In genomic region chr5:88765587-88765986, GRCm38 (mm10) we compare ENCODE assay signal across 8 mouse cellular contexts. TPM values are rescaled to one million over a fixed set of nuclear protein-coding genes. Genes with fewer than 3 reads are reported as not detected.
DNase-seq lines count a peak whose midpoint lies in the region; ATAC-seq lines count a peak whose summit lies in the region.

No protein-coding gene starts in this region.

- H3K36me3 ChIP-seq in kidney, embryonic 15.5 days: peaks cover 11% of the 10 kb centered on the region
- H3K36me3 ChIP-seq in hindbrain, embryonic 15.5 days: peaks cover 8% of the 10 kb centered on the region
- no peaks in the 10 kb centered on the region for H3K36me3 ChIP-seq in midbrain, embryonic 16.5 days (ENCODE audit: control insufficient read depth, insufficient read depth, low read length)

- peak overlapping the region; percentile 75 for H3K4me2 ChIP-seq in kidney, embryonic 15.5 days
- peak overlapping the region; percentile 64 for H3K4me2 ChIP-seq in hindbrain, embryonic 15.5 days
- H3K4me2 ChIP-seq in midbrain, embryonic 16.5 days (ENCODE audit: low read length): peak overlapping the region; percentile 67

- ATAC-seq in kidney, embryonic 15.5 days (replicated peaks; ENCODE audit: low FRiP score): no peak
- no peak for ATAC-seq in hindbrain, embryonic 15.5 days (ENCODE audit: low FRiP score, low read depth)
- peak; percentile 1; the same call in 1 of the 2 replicates for ATAC-seq in midbrain, embryonic 16.5 days

- no peaks in the 10 kb centered on the region for H3K9me3 ChIP-seq in kidney, embryonic 15.5 days (replicated peaks)
- H3K9me3 ChIP-seq in hindbrain, embryonic 15.5 days: no peaks in the 10 kb centered on the region
- H3K9me3 ChIP-seq in midbrain, embryonic 16.5 days (replicated peaks; ENCODE audit: control insufficient read depth, low read length, poor library complexity, severe bottlenecking): no peaks in the 10 kb centered on the region

- peak overlapping the region; percentile 80 for H3K4me3 ChIP-seq in kidney, embryonic 15.5 days (replicated peaks)
- peak overlapping the region; percentile 71 for H3K4me3 ChIP-seq in brown adipose tissue, adult 24 weeks (ENCODE audit: insufficient read depth, low read depth, low read length)
- H3K4me3 ChIP-seq in hindbrain, embryonic 15.5 days: peak overlapping the region; percentile 92
- peak overlapping the region; percentile 67 for H3K4me3 ChIP-seq in midbrain, embryonic 16.5 days (ENCODE audit: low read depth, low read length)

- H3K4me1 ChIP-seq in kidney, embryonic 15.5 days: peaks cover 14% of the 10 kb centered on the region
- no peaks in the 10 kb centered on the region for H3K4me1 ChIP-seq in brown adipose tissue, adult 24 weeks (ENCODE audit: control insufficient read depth, insufficient read depth, insufficient read length, low read length)
- H3K4me1 ChIP-seq in hindbrain, embryonic 15.5 days (replicated peaks): peaks cover 29% of the 10 kb centered on the region
- H3K4me1 ChIP-seq in midbrain, embryonic 16.5 days (ENCODE audit: control insufficient read depth, insufficient read depth, low read length): peaks cover 22% of the 10 kb centered on the region

- H3K27me3 ChIP-seq in kidney, embryonic 15.5 days: no peaks in the 10 kb centered on the region
- H3K27me3 ChIP-seq in hindbrain, embryonic 15.5 days: no peaks in the 10 kb centered on the region
- no peaks in the 10 kb centered on the region for H3K27me3 ChIP-seq in midbrain, embryonic 16.5 days (ENCODE audit: control insufficient read depth, insufficient read depth, low read depth, low read length)

- peak overlapping the region; percentile 69 for H3K9ac ChIP-seq in kidney, embryonic 15.5 days
- peak overlapping the region; percentile 93 for H3K9ac ChIP-seq in hindbrain, embryonic 15.5 days
- peak overlapping the region; percentile 80 for H3K9ac ChIP-seq in midbrain, embryonic 16.5 days (ENCODE audit: low read depth, low read length)

- WGBS in kidney, embryonic 15.5 days: 12% methylated on average over 6 of the region's 6 CpGs
- 10% methylated on average over 6 of the region's 6 CpGs for WGBS in hindbrain, embryonic 15.5 days
- 8% methylated on average over 6 of the region's 6 CpGs for WGBS in midbrain, embryonic 16.5 days

- peak overlapping the region; percentile 87 for H3K27ac ChIP-seq in kidney, embryonic 15.5 days
- H3K27ac ChIP-seq in brown adipose tissue, adult 24 weeks (replicated peaks; ENCODE audit: low read depth, low read length): no peak overlapping the region
- H3K27ac ChIP-seq in hindbrain, embryonic 15.5 days (replicated peaks): peak overlapping the region; percentile 93
- H3K27ac ChIP-seq in midbrain, embryonic 16.5 days (ENCODE audit: low read length): peak overlapping the region; percentile 86

- no peak for DNase-seq in kidney, postnatal 14 days
- no peak for DNase-seq in frontal cortex, adult 2 months (ENCODE audit: extremely low spot score in 1 of 2, low spot score in 1 of 2)
- no peak for DNase-seq in layer of hippocampus, postnatal 14 days (ENCODE audit: low spot score in 2 of 2)
- DNase-seq in adrenal gland, postnatal 36 days: no peak

RNA-seq across cellular contexts. Expression of gene Dck, which starts 0.8 kb away (rescaled TPM):
- polyA plus RNA-seq in kidney, embryonic 15.5 days (2015; fragmentation: Nextera tagmentation; extraction: Ambion mirVana): 47.1 and 48.3 TPM in 2 replicates
- polyA plus RNA-seq in brown adipose tissue, adult 24 weeks (2012; ENCODE audit: insufficient read depth, insufficient read length, missing spikeins): 4.4 and 4.5 TPM in 2 replicates
- polyA plus RNA-seq in hindbrain, embryonic 15.5 days (2015; fragmentation: Nextera tagmentation; extraction: Ambion mirVana): 46.9 and 53.4 TPM in 2 replicates
- polyA plus RNA-seq in midbrain, embryonic 16.5 days (2015; fragmentation: Nextera tagmentation; extraction: Ambion mirVana): 43.6 and 48.8 TPM in 2 replicates
- 16.0 and 17.1 TPM in 2 replicates for polyA plus RNA-seq in frontal cortex, adult 2 months (2012; rRNA removed)
- 10 to 100 TPM; 15.0 to 16.2 TPM for total RNA-seq in layer of hippocampus, postnatal 14 days (2021)
- 1 to 10 TPM; 3.6 to 5.1 TPM for total RNA-seq in adrenal gland, postnatal 36 days (2021)

RNA-seq across cellular contexts. Expression of gene Mob1b, which starts 44.9 kb away (rescaled TPM):
- 10.1 and 12.1 TPM in 2 replicates for polyA plus RNA-seq in kidney, embryonic 15.5 days (2015; fragmentation: Nextera tagmentation; extraction: Ambion mirVana)
- 13.9 and 26.0 TPM in 2 replicates for polyA plus RNA-seq in brown adipose tissue, adult 24 weeks (2012; ENCODE audit: insufficient read depth, insufficient read length, missing spikeins)
- polyA plus RNA-seq in hindbrain, embryonic 15.5 days (2015; fragmentation: Nextera tagmentation; extraction: Ambion mirVana): 8.9 and 9.2 TPM in 2 replicates
- polyA plus RNA-seq in midbrain, embryonic 16.5 days (2015; fragmentation: Nextera tagmentation; extraction: Ambion mirVana): 9.1 and 9.8 TPM in 2 replicates
- polyA plus RNA-seq in frontal cortex, adult 2 months (2012; rRNA removed): 12.4 and 13.2 TPM in 2 replicates
- total RNA-seq in layer of hippocampus, postnatal 14 days (2021): 10 to 100 TPM; 30.8 to 32.8 TPM
- 10 to 100 TPM; 36.9 to 46.7 TPM for total RNA-seq in adrenal gland, postnatal 36 days (2021)
